Mouse (Mus musculus): Measurements from ENCODE around the gene Pycard.

DNA sequence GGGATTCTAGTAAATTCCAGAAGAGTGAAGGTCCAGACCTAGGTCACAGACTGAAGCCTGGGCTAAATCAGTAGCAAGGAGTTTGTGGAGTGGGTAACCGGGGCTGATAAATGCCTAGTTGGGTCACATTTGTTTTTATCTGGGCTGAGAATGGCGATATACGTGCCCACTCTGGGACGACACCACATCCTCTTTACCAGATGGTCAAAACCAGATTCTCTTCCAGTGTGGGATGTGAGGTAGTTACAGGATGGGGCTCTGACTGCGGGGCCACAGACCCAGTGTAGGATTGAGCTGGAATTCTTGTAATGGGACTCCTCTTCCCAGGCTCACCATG is 10.5 kb upstream of the Pycard start:
- TF ChIP-seq CTCF (IDR thresholded peaks at IDR 0.05; ENCODE audit: low read depth) = no peak
- no peak for TF ChIP-seq EP300 (optimal IDR thresholded peaks at IDR 0.05)
